Mouse (Mus musculus) hindbrain, embryonic 13.5 days (tissue): ENCODE results near the gene Scnn1a. TPM values are rescaled to one million over a fixed set of nuclear protein-coding genes. Genes with fewer than 3 reads are reported as not detected.

Experiments used
- ATAC-seq: fragments of 200-750 bp; cut with Nextera tagmentation; 2 replicates; pipeline ENCODE4 v1.8.0; 2017; ENCODE audit warnings: moderate TSS enrichment; ENCODE audit not compliant: low FRiP score
- H3K27ac ChIP-seq: fragments of 300-500 bp; sonication (generic); 2 replicates; pipeline ENCODE4 v1.5.1; 2015; ENCODE audit warnings: inconsistent platforms, mild to moderate bottlenecking, moderate library complexity
- H3K27me3 ChIP-seq: fragments of 300-500 bp; sonication (generic); 2 replicates; pipeline ENCODE4 v1.6.1; 2015; ENCODE audit warnings: mild to moderate bottlenecking, inconsistent platforms
- H3K36me3 ChIP-seq: fragments of 300-500 bp; sonication (generic); 2 replicates; pipeline ENCODE4 v1.6.1; 2015; ENCODE audit warnings: mild to moderate bottlenecking, inconsistent platforms
- H3K4me1 ChIP-seq: fragments of 300-500 bp; sonication (generic); replicated peaks from 2 replicates; pipeline ENCODE4 v1.6.1; 2015; ENCODE audit warnings: inconsistent platforms
- H3K4me2 ChIP-seq: fragments of 300-500 bp; sonication (generic); 2 replicates; pipeline ENCODE4 v1.6.1; 2015; ENCODE audit warnings: inconsistent platforms, mild to moderate bottlenecking, moderate library complexity
- H3K4me3 ChIP-seq: fragments of 300-500 bp; sonication (generic); 2 replicates; pipeline ENCODE4 v1.5.1; 2015; ENCODE audit warnings: mild to moderate bottlenecking, inconsistent platforms
- H3K9ac ChIP-seq: fragments of 300-500 bp; sonication (generic); 2 replicates; pipeline ENCODE4 v1.6.1; 2015; ENCODE audit warnings: mild to moderate bottlenecking, inconsistent platforms
- H3K9me3 ChIP-seq: fragments of 300-500 bp; sonication (generic); 2 replicates; pipeline ENCODE4 v1.6.1; 2016; ENCODE audit warnings: inconsistent platforms
- WGBS: fragments of 180-500 bp; shearing (Covaris S2); methylation state at CpG from one replicate; pipeline ENCODE4 v1.1.7; 2015; 5-methylcytosine and 5-hydroxymethylcytosine counted together
- polyA plus RNA-seq: library from polyadenylated mRNA; unstranded; fragments of >200 nt; fragmentation: Nextera tagmentation; extraction: Ambion mirVana; gene quantifications from 2 replicates; pipeline ENCODE4 v1.2.1, GENCODE M21; 2015

The Scnn1a gene
- polyA plus RNA-seq, 1 experiment from 2014 or later: 0.29 TPM

- ATAC-seq: no peak
- 39% methylated on average over 8 of the region's 8 CpGs for WGBS
- H3K27me3 ChIP-seq: peaks cover 24% of the 10 kb centered on the region
Observed at GRCm38 (mm10) chr6:125356264-125356663, 35.8 kb downstream of the Scnn1a start.

GRCm38 (mm10) chr6:125357334-125357733, 36.9 kb downstream of the Scnn1a start:
- Histone ChIP-seq H3K36me3 (no peaks in the 10 kb centered on the region; the same call in 1 of the 2 replicates), H3K4me2 (no peak overlapping the region), H3K27me3 (peaks cover 35% of the 10 kb centered on the region), H3K4me1 (peaks cover 34% of the 10 kb centered on the region), H3K27ac (no peak overlapping the region), H3K4me3 (no peak overlapping the region), H3K9me3 (no peaks in the 10 kb centered on the region), H3K9ac (no peak overlapping the region)
- 94% methylated on average over 15 of the region's 15 CpGs for WGBS
- ATAC-seq: no peak

More at GRCm38 (mm10) chr6:125356264-125356663, 35.8 kb downstream of the Scnn1a start:
- Histone ChIP-seq H3K36me3 (no peaks in the 10 kb centered on the region; the same call in 1 of the 2 replicates), H3K4me2 (no peak overlapping the region), H3K4me1 (peaks cover 26% of the 10 kb centered on the region), H3K4me3 (no peak overlapping the region), H3K9me3 (no peaks in the 10 kb centered on the region), H3K9ac (no peak overlapping the region), H3K27ac (no peak overlapping the region)

- H3K4me1 ChIP-seq: peaks cover 31% of the 10 kb centered on the region
- no peaks in the 10 kb centered on the region; the same call in 1 of the 2 replicates for H3K36me3 ChIP-seq
- no peak overlapping the region for H3K27ac ChIP-seq
- peaks cover 56% of the 10 kb centered on the region for H3K27me3 ChIP-seq
- no peak overlapping the region for H3K4me3 ChIP-seq
- no peak overlapping the region for H3K4me2 ChIP-seq
- H3K9me3 ChIP-seq: no peaks in the 10 kb centered on the region
- no peak for ATAC-seq
- H3K9ac ChIP-seq: no peak overlapping the region
- 56% methylated on average over 9 of the region's 9 CpGs for WGBS
Observed at GRCm38 (mm10) chr6:125359999-125360398, 39.5 kb downstream of the Scnn1a start.

GRCm38 (mm10) chr6:125360846-125361245, 40.4 kb downstream of the Scnn1a start:
- Histone ChIP-seq H3K9ac (no peak overlapping the region), H3K4me1 (peaks cover 22% of the 10 kb centered on the region), H3K36me3 (no peaks in the 10 kb centered on the region; the same call in 1 of the 2 replicates), H3K27me3 (peaks cover 61% of the 10 kb centered on the region), H3K4me2 (no peak overlapping the region), H3K4me3 (no peak overlapping the region), H3K9me3 (no peaks in the 10 kb centered on the region), H3K27ac (no peak overlapping the region)
- 0 out of 2 replicates have a peak, but pooled peaks have one; percentile 3 for ATAC-seq
- WGBS: 48% methylated on average over 9 of the region's 9 CpGs

- WGBS: 14% methylated on average over 38 of the region's 38 CpGs
- Histone ChIP-seq H3K9ac (peak overlapping the region; percentile 56), H3K27me3 (peaks cover 59% of the 10 kb centered on the region), H3K4me2 (peak overlapping the region; percentile 54), H3K27ac (no peak overlapping the region), H3K4me1 (peaks cover 22% of the 10 kb centered on the region), H3K36me3 (no peaks in the 10 kb centered on the region; the same call in 1 of the 2 replicates), H3K4me3 (peak overlapping the region; percentile 32), H3K9me3 (no peaks in the 10 kb centered on the region)
- ATAC-seq: peak; percentile 55
Observed at GRCm38 (mm10) chr6:125361467-125362291, 41.2 kb downstream of the Scnn1a start.

GRCm38 (mm10) chr6:125363021-125363420, 42.6 kb downstream of the Scnn1a start:
- H3K9ac ChIP-seq: 0 out of 2 replicates have a peak overlapping the region, but pooled peaks have one; percentile 31
- H3K27ac ChIP-seq: no peak overlapping the region
- peak overlapping the region; percentile 36 for H3K4me2 ChIP-seq
- 13% methylated on average over 15 of the region's 15 CpGs for WGBS
- H3K4me3 ChIP-seq: no peak overlapping the region
- H3K36me3 ChIP-seq: no peaks in the 10 kb centered on the region; the same call in 1 of the 2 replicates
- peaks cover 22% of the 10 kb centered on the region for H3K4me1 ChIP-seq
- peaks cover 59% of the 10 kb centered on the region for H3K27me3 ChIP-seq
- no peak for ATAC-seq
- H3K9me3 ChIP-seq: no peaks in the 10 kb centered on the region

GRCm38 (mm10) chr6:125363451-125364242, 43.2 kb downstream of the Scnn1a start:
- Histone ChIP-seq H3K9me3 (no peaks in the 10 kb centered on the region), H3K4me3 (no peak overlapping the region), H3K27ac (no peak overlapping the region), H3K4me1 (peaks cover 22% of the 10 kb centered on the region), H3K4me2 (peak overlapping the region; percentile 36), H3K9ac (0 out of 2 replicates have a peak overlapping the region, but pooled peaks have one; percentile 31), H3K36me3 (no peaks in the 10 kb centered on the region), H3K27me3 (peaks cover 59% of the 10 kb centered on the region)
- WGBS: 6% methylated on average over 23 of the region's 23 CpGs
- no peak for ATAC-seq

- ATAC-seq: no peak
- Histone ChIP-seq H3K27ac (no peak overlapping the region), H3K36me3 (no peaks in the 10 kb centered on the region), H3K4me3 (no peak overlapping the region), H3K4me2 (no peak overlapping the region), H3K9me3 (no peaks in the 10 kb centered on the region), H3K27me3 (peaks cover 59% of the 10 kb centered on the region), H3K9ac (no peak overlapping the region), H3K4me1 (peaks cover 22% of the 10 kb centered on the region)
- WGBS: 7% methylated on average over 8 of the region's 8 CpGs
Observed at GRCm38 (mm10) chr6:125364448-125364847, 44.0 kb downstream of the Scnn1a start.

- Histone ChIP-seq H3K4me1 (peaks cover 22% of the 10 kb centered on the region), H3K36me3 (no peaks in the 10 kb centered on the region), H3K9me3 (no peaks in the 10 kb centered on the region), H3K9ac (no peak overlapping the region), H3K4me2 (no peak overlapping the region), H3K4me3 (no peak overlapping the region), H3K27me3 (peaks cover 53% of the 10 kb centered on the region), H3K27ac (no peak overlapping the region)
- ATAC-seq: no peak
- 86% methylated on average over 5 of the region's 5 CpGs for WGBS
Observed at GRCm38 (mm10) chr6:125365522-125365921, 45.1 kb downstream of the Scnn1a start.

GRCm38 (mm10) chr6:125366133-125366532, 45.7 kb downstream of the Scnn1a start:
- Histone ChIP-seq H3K27ac (no peak overlapping the region), H3K9ac (no peak overlapping the region), H3K4me3 (no peak overlapping the region), H3K9me3 (no peaks in the 10 kb centered on the region), H3K27me3 (peaks cover 47% of the 10 kb centered on the region), H3K4me2 (no peak overlapping the region), H3K36me3 (no peaks in the 10 kb centered on the region), H3K4me1 (peaks cover 21% of the 10 kb centered on the region)
- 87% methylated on average over 1 of the region's 1 CpGs for WGBS
- no peak for ATAC-seq

GRCm38 (mm10) chr6:125367758-125368371, 47.4 kb downstream of the Scnn1a start:
- ATAC-seq: no peak
- no peaks in the 10 kb centered on the region for H3K9me3 ChIP-seq
- H3K4me2 ChIP-seq: no peak overlapping the region
- H3K36me3 ChIP-seq: no peaks in the 10 kb centered on the region
- H3K4me1 ChIP-seq: peaks cover 12% of the 10 kb centered on the region
- H3K9ac ChIP-seq: no peak overlapping the region
- H3K4me3 ChIP-seq: no peak overlapping the region
- WGBS: 47% methylated on average over 4 of the region's 4 CpGs
- H3K27me3 ChIP-seq: peaks cover 38% of the 10 kb centered on the region
- no peak overlapping the region for H3K27ac ChIP-seq

GRCm38 (mm10) chr6:125377042-125377441, 56.6 kb downstream of the Scnn1a start:
- Histone ChIP-seq H3K4me1 (peaks cover 36% of the 10 kb centered on the region), H3K4me2 (no peak overlapping the region), H3K9me3 (no peaks in the 10 kb centered on the region), H3K9ac (no peak overlapping the region), H3K4me3 (no peak overlapping the region), H3K27ac (no peak overlapping the region), H3K36me3 (no peaks in the 10 kb centered on the region), H3K27me3 (peaks cover 69% of the 10 kb centered on the region)
- no peak for ATAC-seq
- WGBS: 31% methylated on average over 6 of the region's 6 CpGs
